Mouse (Mus musculus) liver, embryonic 14 days (tissue): ENCODE data around the gene Nicn1. TPM values are rescaled to one million over a fixed set of nuclear protein-coding genes. Genes with fewer than 3 reads are reported as not detected.

Experiments used
- polyA plus RNA-seq: library from polyadenylated mRNA; depleted of rRNA; stranded (reverse); fragments of >200 nt; gene quantifications from 2 replicates; pipeline ENCODE4 v1.2.3, GENCODE M21; 2012; rRNA removed

Gene Nicn1
- polyA plus RNA-seq, result 2.7 and 3.1 TPM in 2 replicates

DNA sequence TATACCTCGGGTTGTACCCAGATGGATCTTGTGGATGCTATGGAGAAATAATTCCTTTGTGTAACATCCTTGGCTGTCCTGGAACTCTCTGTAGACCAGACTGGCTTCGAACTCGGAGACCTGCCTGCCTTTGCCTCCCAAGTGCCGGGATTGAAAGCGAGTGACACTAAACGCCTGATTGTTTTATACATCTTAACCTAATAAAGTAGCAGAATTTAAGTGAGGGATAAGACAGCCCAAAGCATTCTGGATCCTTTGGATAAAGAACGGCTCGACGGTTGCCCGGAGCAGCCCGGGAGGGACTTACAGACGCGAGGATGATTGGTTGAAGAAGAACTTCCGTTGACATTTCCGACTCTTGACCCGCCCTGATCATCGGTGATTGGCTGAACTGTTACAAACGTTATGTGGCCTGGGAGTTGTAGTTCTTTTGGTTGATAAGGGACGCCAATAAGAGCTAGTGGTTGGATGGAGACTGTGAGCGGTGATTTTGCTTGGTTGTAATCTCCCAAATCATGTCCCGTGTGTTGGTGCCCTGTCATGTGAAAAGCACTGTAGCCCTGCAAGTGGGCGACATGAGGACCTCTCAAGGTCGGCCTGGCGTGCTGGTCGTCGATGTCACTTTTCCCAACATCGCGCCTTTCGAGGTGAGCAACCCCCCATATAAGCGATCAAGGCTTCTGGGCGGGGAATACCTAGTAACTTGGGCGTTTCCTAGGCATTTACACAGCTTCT is at the start of gene Nicn1:
TSS of gene Nicn1 (plus strand) at position 414 of the 735 bp plus-strand sequence.

DNA sequence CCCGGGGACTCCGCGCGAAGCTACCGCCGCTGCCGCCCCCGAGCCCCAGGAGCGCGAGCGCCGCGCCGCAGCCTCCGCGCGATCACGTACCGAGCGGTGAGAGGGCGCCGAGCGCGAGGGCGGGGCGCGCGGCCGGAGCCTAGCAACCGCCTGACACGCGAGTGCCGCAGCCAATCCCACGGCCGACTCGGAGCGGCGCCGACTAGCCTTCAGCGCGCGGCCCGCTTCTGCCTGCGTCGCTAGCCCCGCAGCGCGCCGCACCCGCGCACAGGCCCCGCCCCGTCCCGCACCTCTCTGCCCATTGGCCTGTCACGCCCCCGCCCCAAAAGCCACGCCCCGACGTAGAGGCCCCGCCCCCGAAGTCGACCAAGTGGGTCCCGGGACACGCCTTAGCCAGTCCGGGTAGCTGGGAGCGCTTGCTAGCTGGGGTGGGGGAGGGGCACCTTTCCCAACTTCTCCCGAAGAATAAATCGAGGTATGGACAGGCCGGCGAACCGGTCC is 26.5 kb upstream of the Nicn1 start, which contains the start of gene Dag1:
TSS of gene Dag1 (minus strand) at position 269 of the 501 bp plus-strand sequence.

DNA sequence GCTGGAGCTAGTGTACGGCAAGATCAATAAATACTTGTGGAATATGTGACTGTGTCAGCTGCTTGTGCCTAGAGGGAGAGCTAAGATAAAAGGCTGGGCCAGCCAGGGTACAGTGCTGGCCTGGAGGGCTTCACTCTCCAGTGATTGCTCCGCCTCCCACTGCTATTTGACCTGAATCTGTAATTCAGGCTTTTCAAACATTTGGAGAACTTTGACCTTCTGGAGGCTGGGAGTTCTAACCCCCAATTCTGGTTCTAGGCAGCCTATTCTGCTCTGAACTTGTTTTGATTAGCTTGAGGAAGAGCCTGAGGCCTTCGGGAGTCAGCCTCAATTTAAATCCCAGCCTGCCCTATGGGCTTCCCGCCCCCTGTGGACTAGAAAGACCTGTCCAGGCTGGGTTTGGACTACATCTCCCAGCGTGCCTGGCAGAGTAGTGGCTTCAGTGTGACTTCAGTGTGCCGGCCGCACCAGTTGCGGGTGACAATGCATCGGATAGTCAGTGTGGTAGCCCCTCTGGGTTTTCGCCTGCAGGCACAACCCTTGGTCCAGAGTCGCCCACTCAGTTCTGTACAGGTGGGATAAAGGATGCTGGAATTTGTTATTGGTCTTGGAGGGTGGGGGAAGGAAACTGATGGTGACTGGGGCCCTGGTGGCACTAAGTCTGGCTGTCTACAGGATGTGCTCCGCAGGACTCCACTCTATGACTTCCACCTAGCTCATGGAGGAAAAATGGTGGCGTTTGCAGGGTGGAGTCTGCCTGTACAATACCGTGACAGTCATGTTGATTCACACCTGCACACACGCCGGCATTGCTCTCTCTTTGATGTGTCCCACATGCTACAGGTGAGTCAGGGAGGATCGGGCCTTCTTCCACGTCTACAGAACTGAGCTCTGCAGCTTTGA is 6.5 kb downstream of the Nicn1 start, which contains the start of gene Amt:
TSS of gene Amt (plus strand) at position 401 of the 903 bp plus-strand sequence.

DNA sequence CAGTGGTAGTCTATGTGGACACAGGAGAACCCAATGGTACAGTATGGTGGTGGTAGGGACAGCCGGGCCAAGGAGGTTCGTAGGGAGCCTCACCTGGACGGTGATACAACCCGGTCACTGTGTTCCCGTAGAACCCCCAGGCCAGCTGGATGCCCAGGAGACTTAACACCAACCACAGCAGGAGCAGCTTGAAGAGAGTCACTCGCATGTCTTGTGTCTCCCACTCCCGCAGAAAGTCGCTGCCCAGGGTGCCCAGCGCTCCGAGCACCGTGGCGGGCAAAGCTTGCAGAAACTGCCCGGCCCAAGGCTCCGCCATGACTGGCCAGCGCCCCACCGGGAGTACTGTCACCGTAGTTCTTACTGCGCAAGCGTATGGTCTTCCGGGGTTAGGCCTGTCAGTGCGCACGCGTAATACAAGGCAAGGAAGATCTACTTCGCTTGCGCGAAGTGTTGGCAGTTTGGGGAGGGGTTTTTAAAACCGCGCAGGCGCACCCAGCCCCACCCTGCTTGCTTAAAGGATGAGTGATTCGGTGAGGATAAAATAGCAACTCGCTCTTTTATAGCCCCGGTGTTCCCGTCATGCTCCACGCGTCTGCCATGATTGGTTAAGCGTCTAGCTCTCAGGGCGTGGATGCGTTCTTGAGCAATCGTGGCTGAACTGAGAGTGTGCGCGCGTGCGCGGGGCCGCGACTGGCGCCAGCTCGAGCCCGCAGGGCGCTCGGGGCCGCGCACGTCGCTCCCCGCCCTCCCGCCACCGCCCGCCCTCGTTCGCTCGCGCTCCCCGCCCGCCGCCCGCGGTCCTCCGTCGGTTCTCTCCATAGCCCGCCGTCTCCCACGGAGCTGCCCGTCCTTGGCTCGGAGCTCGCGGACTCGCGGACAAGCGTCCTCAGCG is 15.6 kb downstream of the Nicn1 start, which contains the start of the genes Rhoa and Tcta:
TSS of gene Rhoa (plus strand) at position 501 of the 892 bp plus-strand sequence.
TSS of gene Tcta (minus strand) at position 532 of the 892 bp plus-strand sequence.

DNA sequence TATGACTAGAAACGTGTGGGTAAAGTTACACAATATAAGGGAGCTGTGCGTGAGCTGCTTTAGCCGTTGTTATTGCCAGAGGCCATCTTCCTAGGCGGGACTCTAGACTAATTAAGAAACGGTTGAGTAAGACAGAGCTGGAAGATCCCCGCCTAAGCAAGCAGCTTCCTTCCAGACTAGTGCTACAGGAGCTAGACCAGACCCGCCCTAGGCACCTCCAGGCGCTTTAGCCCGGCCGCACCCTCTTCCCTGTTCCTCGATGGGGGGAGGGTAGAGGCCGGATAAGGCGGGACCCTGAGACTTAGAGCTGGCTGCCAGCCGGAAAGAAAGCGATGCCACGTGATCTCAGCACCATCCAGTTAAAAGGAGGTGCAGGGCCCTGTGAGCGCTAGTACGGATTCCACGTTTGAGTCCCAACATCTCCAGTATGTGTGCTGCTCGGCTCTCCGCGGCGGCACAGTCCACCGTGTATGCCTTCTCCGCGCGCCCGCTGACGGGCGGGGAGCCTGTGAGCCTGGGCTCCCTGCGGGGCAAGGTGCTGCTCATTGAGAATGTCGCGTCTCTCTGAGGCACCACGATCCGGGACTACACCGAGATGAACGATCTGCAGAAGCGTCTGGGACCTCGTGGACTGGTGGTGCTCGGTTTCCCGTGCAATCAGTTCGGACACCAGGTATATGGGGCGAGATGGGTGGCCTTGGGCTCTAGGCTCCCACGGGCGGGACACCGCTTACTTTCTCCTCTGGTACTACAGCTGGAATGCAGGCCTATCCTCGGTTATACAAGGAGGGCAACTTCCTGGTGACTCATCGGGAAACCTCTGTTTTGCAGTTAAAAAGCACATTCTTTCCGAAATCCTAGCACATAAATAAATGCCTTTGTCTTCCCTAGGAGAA is 48.9 kb downstream of the Nicn1 start, which contains the start of gene Gpx1:
TSS of gene Gpx1 (plus strand) at position 18 of the 896 bp plus-strand sequence.

Other genes with a start within 250 kb of the Nicn1 start
- 8.2 and 9.5 TPM in 2 replicates for gene Gmppb, start 241.2 kb upstream of the Nicn1 start, polyA plus RNA-seq
- 0.42 and 0.55 TPM in 2 replicates for gene Amigo3, start 237.3 kb upstream of the Nicn1 start, polyA plus RNA-seq
- 17.8 and 19.6 TPM in 2 replicates for gene Mst1, start 210.0 kb upstream of the Nicn1 start, polyA plus RNA-seq
- 105 and 129 TPM in 2 replicates for gene Rnf123, start 207.1 kb upstream of the Nicn1 start, polyA plus RNA-seq
- 116 and 139 TPM in 2 replicates for gene Apeh, start 195.8 kb upstream of the Nicn1 start, polyA plus RNA-seq
- gene Bsn, start 100.0 kb upstream of the Nicn1 start, polyA plus RNA-seq, result 0.86 and 0.89 TPM in 2 replicates
- 4.5 and 5.6 TPM in 2 replicates for gene Dag1, start 26.5 kb upstream of the Nicn1 start, polyA plus RNA-seq
- 6.6 and 7.8 TPM in 2 replicates for gene Amt, start 6.4 kb downstream of the Nicn1 start, polyA plus RNA-seq
- 77.4 and 89.7 TPM in 2 replicates for gene Rhoa, start 15.7 kb downstream of the Nicn1 start, polyA plus RNA-seq
- 8.4 and 10.7 TPM in 2 replicates for gene Tcta, start 15.7 kb downstream of the Nicn1 start, polyA plus RNA-seq
- gene Gpx1, start 48.5 kb downstream of the Nicn1 start, polyA plus RNA-seq, result 3,245 and 3,712 TPM in 2 replicates
- gene Usp4, start 57.4 kb downstream of the Nicn1 start, polyA plus RNA-seq, result 36.5 and 40.0 TPM in 2 replicates
- 0.36 and 0.61 TPM in 2 replicates for gene 1700102P08Rik, start 102.4 kb downstream of the Nicn1 start, polyA plus RNA-seq
- 0.17 TPM in 2 replicates for gene Ccdc36, start 138.1 kb downstream of the Nicn1 start, polyA plus RNA-seq
- not detected in 2 replicates for gene BC048562, start 146.1 kb downstream of the Nicn1 start, polyA plus RNA-seq
- 9.1 and 10.2 TPM in 2 replicates for gene Ccdc71, start 170.1 kb downstream of the Nicn1 start, polyA plus RNA-seq
- gene Klhdc8b, start 171.2 kb downstream of the Nicn1 start, polyA plus RNA-seq, result 10.9 and 12.7 TPM in 2 replicates
- 7.2 and 7.9 TPM in 2 replicates for gene Lamb2, start 189.3 kb downstream of the Nicn1 start, polyA plus RNA-seq
- gene Usp19, start 200.2 kb downstream of the Nicn1 start, polyA plus RNA-seq, result 29.8 and 34.1 TPM in 2 replicates
- 97.1 and 108 TPM in 2 replicates for gene Qars, start 217.3 kb downstream of the Nicn1 start, polyA plus RNA-seq
- 36.9 and 46.0 TPM in 2 replicates for gene Qrich1, start 226.4 kb downstream of the Nicn1 start, polyA plus RNA-seq